Mouse (Mus musculus) heart, postnatal 10 days (tissue): Measurements from ENCODE around the gene Gzme. TPM values are rescaled to one million over a fixed set of nuclear protein-coding genes. Genes with fewer than 3 reads are reported as not detected.
"Not testable (repeated sequence)": the region's sequence is repeated elsewhere in the genome, so short reads cannot be mapped to it uniquely, and the experiment has no call there.

Experiments
- DNase-seq, 2 experiments: peaks; one replicate each; pipeline ENCODE4 v3.0.0; 2021
- intact Hi-C: fragments of 180-260 bp; cut with DNase I; formaldehyde crosslinking; loops from one replicate; pipeline ENCODE4 v1.15.1; 2025
- total RNA-seq, 2 experiments: library from RNA; stranded (reverse); gene quantifications; 2 replicates each; pipeline ENCODE4 v1.2.3; 2021

The Gzme gene
- not detected for total RNA-seq

GRCm38 (mm10) chr14:56120525-56120924 is at the start of gene Gzme:
Gene Gzme, minus strand, starts transcription at chr14:56120625.
- intact Hi-C loops = no loop called here
- no peak for DNase-seq

DNA sequence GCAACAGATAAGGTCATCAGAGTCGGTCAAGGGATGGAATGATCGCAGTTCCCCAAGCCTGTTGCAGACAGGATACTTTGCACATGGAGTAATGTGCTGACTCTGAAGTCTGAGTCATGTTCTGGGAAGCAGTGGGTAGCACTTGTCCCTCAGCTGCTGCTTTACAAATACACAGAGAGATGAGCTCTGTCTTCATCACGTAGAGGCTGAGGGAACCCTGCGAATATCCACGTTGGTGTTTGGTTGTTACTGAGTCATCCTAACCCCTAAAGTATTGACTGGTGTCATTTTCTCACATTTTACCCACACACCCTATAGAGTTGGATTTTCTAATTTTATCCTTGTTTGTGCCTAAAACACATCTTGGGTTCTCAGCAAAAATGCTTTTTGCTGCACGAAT is 47.6 kb upstream of the Gzme start:
- DNase-seq = no peak
- intact Hi-C loops = no loop called here

- no peak for DNase-seq
- intact Hi-C loops = no loop called here
Measured at GRCm38 (mm10) chr14:56162109-56162508, 41.7 kb upstream of the Gzme start.

DNA sequence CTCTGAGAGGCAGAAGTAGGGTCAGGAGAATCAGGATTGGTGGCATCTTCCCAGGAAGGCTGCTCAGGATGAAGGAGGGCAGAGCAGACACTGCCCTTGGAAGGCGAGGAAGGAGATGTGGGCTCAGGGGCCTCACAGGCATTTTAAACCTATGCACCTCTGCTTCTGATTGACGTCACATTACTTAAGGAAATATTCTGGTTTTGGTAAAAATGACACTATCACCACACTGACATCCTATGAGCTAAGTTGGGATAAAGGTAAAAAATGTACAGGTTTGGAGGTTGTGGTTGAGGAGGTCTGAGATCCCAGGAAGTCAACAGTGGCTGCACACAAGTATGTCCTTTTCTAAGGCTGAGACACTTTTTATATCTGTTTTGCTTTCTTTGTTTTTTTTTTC is 39.1 kb upstream of the Gzme start, which contains the start of gene Gzmg:
Gene Gzmg (minus strand): TSS at position 101 of the 400 bp plus-strand sequence.
- DNase-seq, intact Hi-C loops: not testable (repeated sequence)

DNA sequence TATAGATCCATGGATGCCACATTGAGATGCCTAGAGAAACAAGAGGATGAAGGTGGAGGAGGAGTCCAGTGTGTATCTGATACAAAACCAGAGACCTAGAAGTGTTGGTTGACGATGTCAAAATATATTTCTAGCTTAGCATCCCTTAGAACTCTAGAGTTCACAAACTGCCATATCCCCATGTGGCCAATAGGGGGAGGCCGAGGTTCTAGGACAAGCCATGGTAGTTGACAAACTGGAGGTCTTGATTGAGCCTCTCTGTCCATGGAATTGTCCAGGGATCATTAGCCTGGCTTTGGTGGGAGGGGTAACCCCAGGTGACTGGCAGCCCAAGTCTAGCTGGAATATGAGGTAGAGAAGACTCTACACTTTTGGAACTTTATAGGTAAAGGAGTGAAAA is 34.9 kb upstream of the Gzme start:
- intact Hi-C loops = no loop called here
- no peak for DNase-seq

- intact Hi-C loops, DNase-seq: not testable (repeated sequence)
Measured at GRCm38 (mm10) chr14:56133675-56134074, 13.2 kb upstream of the Gzme start.

DNA sequence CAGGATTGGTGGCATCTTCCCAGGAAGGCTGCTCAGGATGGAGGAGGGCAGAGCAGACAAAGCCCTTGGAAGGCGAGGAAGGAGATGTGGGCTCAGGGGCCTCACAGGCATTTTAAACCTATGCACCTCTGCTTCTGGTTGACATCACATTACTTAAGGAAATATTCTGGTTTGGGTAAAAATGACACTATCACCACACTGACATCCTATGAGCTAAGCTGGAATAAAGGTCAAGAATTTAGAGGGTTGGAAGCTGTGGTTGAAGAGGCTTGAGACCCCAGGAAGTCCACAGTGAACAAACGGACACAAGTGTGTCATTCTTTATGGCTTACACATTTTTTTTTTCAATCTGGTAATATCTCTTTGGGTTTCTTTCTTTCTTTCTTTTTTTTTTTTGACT is 12.1 kb upstream of the Gzme start, which contains the start of gene Gzmd:
Gene Gzmd (minus strand): TSS at position 101 of the 400 bp plus-strand sequence.
- DNase-seq, intact Hi-C loops: not testable (repeated sequence)

DNA sequence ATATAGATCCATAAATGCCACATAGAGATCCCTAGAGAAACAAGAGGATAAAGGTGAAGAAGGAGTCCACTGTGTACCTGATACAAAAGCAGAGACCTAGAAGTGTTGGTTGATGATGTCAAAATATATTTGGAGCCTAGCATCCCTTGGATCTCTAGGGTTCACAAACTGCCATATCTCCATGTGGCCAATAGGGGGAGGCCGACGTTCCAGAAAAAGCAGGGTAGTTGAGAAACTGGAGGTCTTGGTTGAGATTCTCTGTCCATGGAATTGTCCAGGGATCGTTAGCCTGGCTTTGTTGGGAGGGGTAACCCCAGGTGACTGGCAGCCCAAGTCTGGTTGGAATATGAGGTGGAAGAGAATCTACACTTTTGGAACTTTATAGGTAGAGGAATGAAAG is 7.9 kb upstream of the Gzme start:
- intact Hi-C loops = no loop called here
- no peak for DNase-seq

DNA sequence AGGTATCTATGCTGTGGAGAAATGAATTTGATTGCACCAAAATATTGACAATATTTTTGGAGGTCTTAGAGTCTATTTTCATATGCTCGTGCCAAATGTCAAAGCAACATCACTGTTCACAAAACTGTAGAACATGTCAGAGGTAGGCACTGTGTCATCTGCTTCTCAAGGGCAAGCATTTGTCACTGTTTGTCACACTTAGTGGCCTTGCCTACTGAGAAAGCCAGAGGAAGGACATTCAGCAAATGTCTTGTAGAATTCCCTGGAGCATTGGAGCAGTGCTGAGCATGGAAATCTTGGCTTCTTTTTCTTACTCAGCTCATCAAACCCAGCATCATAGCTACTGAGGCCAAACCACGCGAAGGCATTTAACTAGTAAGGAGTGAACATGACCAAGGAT is 3.1 kb upstream of the Gzme start:
- DNase-seq = no peak
- intact Hi-C loops = no loop called here

DNA sequence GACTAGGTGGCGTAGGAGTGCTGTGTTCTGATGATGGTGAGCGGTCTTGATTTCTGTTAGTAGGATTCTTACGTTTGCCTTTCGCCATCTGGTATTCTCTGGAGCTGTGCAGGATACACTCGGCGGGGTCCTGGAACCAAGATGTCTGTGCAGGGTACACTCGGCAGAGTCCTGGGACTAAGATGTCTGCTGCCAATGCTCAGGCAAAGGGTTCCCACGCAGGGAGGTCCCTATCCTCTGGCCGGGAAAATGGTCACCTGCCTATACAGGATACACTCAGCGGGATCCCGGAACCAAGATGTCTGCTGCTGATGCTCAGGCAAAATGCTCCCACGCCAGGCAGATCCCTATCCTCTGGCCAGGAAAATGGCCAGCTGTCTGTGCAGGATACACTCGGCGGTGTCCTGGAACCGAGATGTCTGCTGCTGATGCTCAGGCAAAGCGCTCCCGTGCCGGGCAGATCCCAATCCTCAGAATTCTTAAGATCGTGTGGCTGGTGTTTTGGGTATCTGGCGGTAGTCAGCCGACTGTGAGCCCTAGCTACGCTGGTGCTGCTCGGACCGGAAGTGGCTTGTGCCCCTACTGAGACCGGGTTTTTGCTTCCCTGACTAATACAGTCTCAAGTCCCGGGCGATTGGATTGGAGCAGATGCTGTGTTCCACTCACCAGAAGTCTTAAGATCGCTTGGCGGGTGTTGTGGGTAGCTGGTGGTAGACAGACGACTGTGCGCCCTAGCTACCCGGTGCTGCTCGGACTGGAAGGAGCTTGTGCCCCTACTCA is 4.7 kb downstream of the Gzme start:
- DNase-seq, intact Hi-C loops: not testable (repeated sequence)

- intact Hi-C loops = no loop called here
- DNase-seq = no peak
Measured at GRCm38 (mm10) chr14:56105447-56106180, 14.8 kb downstream of the Gzme start.

GRCm38 (mm10) chr14:56105016-56105415 is 15.4 kb downstream of the Gzme start:
- intact Hi-C loops = no loop called here
- DNase-seq = no peak

DNA sequence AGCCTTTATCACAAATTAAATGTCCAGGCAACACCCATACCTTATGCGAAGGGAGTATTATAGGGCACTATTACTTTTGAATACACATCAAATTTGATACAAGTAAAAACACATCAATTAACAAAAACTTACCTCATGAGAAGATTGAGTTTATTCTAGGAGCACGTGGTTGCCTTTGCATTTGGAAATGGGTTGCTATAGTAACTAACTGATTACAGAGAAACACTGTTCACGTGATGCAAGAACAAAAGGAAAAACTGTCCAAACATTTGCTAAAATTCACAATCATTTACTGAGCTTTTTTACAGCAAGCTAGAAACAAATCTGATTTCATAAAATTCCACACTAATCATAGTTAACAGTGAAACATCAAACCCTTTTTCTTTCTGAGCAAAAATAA is 17.0 kb downstream of the Gzme start:
- intact Hi-C loops = no loop called here
- no peak for DNase-seq

DNA sequence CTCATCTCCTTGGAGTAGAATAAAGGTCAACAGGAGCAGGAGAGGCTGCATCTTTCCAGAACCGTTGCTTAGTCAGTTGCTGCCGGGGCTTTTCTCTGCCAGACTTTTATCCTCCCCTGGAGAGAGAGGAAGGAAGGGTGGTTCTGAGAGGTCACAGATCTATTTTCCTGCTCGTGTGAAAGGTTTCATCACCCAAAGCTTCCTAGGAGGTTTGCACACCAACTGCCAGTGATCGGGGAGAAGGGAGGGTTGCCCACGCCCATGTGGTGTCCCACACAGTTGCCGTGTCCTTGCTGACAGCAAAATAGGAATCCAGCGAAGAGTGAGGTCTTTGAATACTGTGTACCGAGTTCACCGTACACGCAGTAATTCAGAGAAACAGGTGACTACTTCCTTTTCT is 18.0 kb downstream of the Gzme start, which contains the start of gene Ctsg:
Gene Ctsg (minus strand): TSS at position 189 of the 400 bp plus-strand sequence.
- DNase-seq = no peak
- intact Hi-C loops = no loop called here

DNA sequence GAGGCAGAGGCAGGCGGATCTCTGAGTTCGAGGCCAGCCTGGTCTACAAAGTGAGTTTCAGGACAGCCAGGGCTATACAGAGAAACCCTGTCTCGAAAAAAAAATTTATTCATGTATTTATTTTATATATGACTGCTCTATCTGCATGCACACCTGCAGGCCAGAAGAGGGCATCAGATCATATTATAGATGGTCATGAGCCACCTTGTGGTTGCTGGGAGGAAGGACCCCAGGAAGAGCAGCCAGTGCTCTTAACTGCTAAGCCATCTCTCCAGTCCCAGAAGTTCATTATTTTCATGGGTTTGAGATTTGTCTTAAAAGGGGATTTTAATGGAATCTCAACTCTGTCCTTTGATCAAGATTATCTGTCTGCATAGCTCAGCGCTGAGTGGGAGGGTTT is 21.5 kb downstream of the Gzme start:
- intact Hi-C loops = no loop called here
- peak in 1 of 2 experiments; percentile 20 for DNase-seq

GRCm38 (mm10) chr14:56097597-56097996 is 22.8 kb downstream of the Gzme start:
- DNase-seq = peak; percentile 9 to 16
- intact Hi-C loops = no loop called here

DNA sequence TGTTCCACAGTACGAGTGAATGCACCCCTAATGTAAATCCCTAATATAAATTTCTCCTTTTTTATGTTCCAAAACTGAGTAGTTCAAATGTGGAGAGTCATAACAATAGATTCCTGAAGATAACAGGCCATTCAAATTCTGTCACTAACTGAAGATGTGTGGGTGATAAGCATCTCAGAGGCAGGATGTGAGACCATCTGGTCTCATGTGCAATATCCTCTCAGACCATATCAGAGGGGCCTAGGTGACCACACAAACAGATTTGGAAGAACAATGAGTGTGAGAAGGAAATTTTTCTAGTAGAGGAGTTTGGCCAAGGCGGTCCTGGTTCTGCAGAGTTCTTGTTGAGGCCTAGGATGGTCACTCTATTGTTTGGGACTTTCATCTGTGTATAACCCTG is 27.1 kb downstream of the Gzme start:
- intact Hi-C loops = no loop called here
- no peak for DNase-seq

DNA sequence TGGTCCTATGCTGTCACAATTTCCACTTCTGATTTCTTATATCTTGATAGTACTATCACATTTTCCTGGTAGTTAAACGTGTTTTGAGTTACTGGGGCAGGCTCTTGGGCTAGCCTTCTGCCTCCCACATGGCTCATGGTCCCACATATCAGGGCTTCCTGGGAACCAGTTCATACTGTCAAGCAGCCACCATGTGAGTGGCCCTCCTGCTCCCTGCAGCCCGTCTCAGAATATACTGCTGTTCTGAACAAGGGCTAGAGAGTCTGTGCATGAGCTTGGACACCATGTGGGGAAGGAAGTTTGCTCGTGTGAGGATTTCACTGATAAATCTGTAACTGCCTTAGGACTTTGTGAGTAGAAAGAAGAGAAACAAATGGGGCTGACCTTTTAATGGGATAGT is 33.7 kb downstream of the Gzme start:
- intact Hi-C loops = no loop called here
- no peak for DNase-seq

DNA sequence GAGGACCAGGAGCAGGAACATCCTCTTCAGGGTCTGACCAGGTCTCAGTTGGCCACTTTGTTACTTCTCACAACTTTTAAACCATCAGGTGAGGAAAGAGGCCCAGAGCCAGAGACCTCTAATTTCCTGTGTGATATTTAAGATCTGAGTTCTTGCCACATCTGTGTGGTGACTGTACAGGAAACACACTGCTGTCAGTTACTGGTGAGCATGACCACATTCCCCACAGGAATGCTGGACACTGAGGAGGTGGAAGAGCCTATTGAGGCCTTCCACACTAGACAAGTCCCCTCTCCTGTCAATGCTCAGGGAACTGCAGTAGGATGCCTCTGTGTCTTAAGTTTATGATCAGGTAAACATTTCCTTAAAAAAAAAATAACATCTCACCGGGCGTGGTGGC is 35.3 kb downstream of the Gzme start, which contains the start of gene Mcpt8:
Gene Mcpt8 (minus strand): TSS at position 107 of the 400 bp plus-strand sequence.
- DNase-seq = no peak
- intact Hi-C loops = no loop called here

DNA sequence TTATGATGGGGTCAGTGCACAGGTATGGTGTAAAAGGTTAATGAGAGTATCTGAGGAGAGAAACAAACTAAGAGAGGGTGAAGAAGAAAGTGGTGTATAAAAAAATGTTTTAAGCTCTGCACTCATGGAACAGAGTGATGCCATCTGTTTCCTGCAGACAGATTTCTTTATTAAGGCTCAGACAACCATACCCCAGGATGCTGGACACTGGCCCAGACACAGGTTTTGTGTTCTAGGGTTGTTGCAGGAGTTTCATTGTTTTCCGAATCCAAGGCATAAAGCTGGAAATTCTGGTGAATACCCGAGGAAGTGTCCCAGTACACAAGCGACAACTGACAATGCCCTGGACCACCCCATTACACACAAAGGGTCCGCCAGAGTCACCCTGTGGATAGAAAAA is 38.4 kb downstream of the Gzme start:
- DNase-seq = no peak
- intact Hi-C loops = no loop called here
